Mouse (Mus musculus): ENCODE results near the gene Git2. TPM values are rescaled to one million over a fixed set of nuclear protein-coding genes. Genes with fewer than 3 reads are reported as not detected.

Git2 gene
- total RNA-seq, 2 experiments from 2014 or later, result 42.4 to 44.8 TPM

DNA sequence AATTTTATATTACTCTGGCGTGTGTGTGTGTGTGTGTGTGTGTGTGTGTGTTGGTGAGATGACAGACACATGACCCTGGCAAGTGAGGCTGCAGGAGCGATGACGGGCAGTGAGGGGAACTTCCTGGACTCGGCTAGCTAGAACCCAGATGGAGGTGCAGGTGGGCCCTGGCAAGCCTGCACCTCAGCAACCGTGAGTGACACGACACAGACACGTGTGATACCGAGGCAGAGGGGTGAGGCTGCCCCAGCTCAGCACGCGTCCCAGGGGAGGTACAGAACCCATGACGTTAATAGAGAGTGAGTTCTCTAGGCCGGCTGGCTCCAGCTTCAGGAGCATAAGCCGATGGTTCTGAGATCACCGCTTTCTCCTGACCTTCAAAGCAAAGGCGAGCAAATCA, 43.3 kb downstream of the Git2 start:
- DNase-seq, result no peak
- intact Hi-C loops (cut with DNase I), result no loop called here

DNA sequence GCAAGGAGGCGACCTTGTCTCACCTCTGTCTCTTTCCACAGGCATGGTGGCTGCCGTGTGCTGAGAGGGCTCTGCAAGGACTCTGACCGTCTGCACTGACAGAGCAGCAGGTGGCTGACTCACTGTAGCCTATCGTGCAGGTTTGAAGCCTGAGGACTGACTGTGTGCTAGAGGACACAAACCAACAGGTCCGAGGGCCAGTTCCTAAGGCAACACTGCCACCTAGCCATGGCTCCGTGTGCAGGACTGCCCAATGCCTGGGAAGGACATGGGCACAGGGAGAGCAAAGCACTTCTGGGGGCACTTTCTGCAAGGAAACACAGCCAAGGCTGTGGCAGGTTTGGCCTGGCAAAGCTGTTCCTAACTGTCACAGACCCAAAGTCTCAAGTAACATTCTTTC, 43.8 kb downstream of the Git2 start:
- DNase-seq, result no peak
- intact Hi-C loops (cut with DNase I), result no loop called here

DNA sequence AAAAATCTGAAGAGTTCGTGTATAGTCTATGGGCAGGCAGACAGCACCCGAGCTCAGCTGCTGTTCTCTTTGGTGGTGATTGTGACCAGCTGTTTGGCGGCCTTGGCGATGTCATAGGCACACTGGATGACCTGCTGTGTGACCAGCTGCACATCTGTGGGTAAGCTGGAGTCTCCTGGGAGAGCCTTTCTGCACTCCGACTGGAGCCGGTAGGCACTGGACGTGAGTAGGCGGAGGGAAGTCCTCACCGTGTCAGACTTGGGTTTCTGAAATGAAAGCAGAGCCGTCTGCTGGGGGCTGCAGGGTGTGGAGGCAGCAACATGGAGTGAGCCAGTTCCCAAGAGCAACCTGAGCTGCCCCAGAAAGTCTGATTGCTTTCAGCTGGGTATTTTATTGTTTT, 45.2 kb downstream of the Git2 start:
- intact Hi-C loops (cut with DNase I), result no loop called here
- DNase-seq, result peak in 1 of 2 experiments; percentile 45

DNA sequence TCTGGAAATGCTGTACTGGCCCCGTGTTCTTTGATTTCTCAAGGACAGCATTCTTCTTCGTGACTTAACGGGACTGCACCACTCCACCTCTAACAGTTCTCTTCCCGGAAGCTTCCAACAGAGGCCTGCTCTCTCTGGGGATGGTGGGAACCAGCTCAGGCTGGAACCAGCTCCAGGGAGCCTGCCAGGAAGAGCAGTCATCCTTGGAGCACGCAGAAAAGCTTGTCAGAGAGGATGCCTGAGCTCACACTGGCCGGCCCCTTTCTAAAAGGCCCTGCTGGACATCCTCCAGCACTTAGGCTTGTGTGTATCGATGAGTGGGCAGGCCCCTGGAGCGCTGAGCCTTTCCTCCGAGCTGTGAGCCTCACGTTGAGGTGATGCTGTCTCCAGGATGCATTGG, 47.2 kb downstream of the Git2 start:
- DNase-seq, result peak; percentile 37 to 64

DNA sequence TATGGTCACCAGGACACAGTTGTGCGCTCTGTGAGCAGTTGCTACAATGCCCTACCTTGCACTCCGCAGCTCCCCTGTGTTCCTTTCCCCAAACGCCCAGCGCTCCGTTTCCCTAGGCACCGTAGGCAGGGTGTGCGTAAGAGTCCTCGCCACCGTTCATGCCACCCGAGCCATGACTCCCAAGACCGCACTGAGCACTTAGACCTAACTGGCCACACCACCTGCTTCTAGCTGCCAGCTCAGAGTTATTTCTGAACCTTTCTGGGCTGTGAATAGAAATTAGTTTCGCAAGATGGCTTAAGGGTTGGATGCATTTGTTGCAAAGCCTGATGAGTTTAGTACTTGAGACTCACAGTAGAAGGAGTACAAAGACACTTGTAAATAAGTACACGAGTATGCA, 52.5 kb downstream of the Git2 start:
- DNase-seq, result no peak
- intact Hi-C loops (cut with DNase I), result no loop called here

More for the DNA sequence above, 47.2 kb downstream of the Git2 start:
- intact Hi-C loops (cut with DNase I), result no loop called here

DNA sequence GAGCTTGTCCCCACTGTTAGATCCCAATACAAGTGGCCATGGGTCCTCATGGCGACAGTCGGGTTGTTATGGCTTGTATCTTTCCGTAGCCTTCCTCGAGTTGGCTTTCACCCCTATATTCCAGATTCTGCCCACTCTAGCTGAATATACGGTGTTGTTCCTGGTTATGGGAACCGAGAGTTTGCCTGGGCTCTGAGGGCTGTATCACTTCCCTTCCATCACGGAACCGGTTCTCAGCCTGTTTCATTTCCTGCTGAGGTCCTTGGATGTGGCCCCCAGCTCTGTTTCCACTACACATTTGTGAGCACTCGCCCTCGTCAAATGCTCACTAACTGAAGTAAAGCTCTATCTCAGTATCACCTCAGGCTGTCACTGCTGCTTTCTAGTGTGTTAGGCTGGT, 53.3 kb downstream of the Git2 start:
- intact Hi-C loops (cut with DNase I), result no loop called here

DNA sequence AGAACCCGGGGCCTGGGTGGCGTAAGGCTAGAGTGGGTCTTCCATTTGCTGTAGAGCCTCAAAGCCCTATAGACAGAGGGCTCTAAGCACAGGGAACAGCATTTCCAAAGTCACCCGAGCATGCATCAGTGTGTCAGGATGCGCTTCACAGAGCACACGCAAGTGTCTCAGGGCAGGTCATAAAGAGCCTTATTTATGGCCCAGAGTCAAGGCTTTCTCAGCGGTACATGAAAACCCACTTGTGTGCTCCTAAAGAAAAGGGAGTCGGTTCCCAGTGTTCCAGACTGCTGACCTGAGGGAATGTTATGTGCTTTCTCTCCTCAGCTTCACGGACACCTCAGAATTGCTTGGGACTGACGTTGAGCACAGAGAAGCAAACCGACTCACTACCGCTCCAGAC, 54.5 kb downstream of the Git2 start:
- DNase-seq, result no peak
- intact Hi-C loops (cut with DNase I), result no loop called here

More for the DNA sequence above, 53.3 kb downstream of the Git2 start:
- no peak for DNase-seq

DNA sequence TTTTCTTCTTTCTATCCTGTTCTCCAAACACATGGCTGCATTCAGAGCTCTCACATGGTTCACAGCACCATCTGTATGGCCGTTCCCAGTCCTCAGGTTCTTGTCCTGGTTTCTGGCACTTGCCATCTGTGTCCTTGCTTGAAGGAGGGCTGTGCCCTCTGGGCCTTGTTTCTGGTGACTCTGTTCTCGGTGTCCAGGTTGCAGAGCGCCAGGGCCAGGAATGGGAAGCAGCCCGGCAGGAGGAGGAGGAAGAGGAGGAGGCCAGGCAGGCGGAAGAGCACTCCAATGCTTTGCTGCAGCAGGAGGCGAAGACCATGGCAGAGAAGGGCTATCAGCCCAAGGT, 55.4 kb downstream of the Git2 start:
- DNase-seq, result no peak
- intact Hi-C loops (cut with DNase I), result no loop called here

DNA sequence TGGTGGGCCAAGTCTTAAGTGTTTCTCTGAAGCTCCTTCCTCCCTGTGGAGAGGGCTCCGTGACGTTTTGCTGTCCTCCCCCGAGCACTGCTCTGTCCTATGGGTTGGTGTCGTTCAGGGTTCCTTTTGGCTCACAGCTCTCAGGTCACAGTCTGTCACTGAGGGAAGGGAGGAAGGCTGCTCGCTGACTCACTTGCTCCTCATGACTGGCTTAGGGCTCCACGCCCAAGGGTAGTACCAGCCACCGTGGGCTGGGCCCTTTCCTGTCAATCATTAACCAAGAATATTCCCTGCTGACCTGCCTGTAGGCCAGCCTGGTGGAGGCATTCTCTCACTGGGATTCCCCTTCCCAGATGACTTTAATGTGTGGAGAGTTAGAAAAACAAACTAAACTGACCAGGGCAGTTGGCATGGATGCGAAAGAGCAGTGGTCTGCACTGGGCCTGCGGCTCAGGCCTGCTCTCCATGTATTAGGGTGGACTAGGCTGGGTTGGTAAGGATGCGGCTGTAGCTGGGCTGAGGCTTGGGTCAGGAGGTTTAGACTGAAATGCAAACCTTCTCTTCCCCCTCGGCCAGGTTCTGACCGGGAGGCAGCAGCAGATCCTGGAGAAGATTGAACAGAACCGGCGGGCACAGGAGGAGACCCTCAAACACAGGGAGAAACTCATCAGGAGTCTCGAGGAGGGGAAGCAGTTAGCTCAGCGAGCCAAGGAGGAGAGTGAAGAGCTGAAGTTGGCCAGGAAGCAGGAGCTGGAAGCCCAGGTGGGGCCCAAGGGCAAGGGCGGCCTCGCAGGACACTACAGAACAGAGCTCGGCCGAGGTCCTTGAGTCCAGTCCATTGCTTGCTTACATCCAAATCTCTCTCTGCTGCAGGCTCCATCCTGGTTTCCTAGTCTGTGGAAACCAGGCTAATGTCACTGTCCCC, 56.1 kb downstream of the Git2 start:
- intact Hi-C loops (cut with DNase I), result no loop called here
- no peak for DNase-seq

DNA sequence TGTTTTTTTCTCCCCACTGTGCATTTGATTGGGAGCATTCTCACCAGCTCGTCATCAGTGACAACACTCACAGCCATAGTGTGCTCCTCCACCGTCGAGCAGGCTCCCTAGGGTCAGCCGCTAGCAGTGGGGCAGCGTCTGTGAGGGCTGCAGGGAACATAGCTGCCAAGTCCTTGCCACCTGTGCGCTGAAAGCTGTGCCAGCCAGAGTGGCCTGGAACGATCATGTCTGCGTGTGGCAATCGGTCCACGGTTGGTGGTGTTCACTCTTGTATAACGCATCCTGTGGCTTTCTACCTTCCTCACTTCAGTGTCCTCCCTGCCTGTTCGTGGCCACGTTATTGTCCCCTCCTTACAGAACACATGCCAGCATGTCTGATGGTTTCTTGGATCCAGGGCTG, 56.8 kb downstream of the Git2 start:
- DNase-seq, result no peak
- intact Hi-C loops (cut with DNase I), result no loop called here

DNA sequence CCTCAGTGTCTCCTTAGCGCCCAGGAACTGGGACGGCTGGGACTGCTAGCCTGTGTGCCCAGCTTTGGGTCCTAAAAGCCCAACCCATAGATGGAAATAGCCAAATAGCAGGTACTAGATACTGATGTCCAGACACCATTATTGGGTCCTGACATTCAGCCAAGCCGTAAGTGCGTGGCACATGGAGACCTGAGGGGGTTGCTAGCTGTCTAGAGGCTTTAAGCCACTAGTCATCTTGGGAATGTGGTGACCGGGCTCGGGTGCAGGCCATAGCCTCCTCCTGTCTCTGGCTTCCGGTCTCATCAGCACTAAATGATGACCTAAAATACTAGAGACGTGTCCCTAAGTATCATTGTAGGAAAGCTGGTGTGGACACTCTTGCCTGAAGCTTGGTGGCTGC, 57.4 kb downstream of the Git2 start:
- intact Hi-C loops (cut with DNase I), result no loop called here
- no peak for DNase-seq

DNA sequence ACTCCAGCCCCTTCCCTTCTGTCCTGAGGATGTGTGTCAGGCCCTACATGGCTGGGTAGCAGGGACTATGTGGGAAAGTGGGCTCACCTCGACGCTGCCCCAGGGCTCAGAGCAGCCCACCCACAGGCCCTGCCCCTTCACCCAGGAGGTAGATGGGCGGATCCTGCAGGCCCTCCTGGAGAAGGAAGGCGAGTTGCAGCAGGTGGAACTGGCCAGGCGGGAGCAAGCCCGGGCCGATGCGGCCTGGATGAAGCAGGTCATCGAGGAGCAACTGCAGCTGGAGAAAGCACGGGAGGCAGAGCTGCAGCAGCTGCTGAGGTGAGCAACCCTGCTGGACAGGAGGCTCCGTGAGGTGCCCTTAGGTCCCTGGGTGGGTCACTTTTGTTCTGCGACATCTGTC, 58.0 kb downstream of the Git2 start:
- no peak for DNase-seq
- intact Hi-C loops (cut with DNase I), result no loop called here

DNA sequence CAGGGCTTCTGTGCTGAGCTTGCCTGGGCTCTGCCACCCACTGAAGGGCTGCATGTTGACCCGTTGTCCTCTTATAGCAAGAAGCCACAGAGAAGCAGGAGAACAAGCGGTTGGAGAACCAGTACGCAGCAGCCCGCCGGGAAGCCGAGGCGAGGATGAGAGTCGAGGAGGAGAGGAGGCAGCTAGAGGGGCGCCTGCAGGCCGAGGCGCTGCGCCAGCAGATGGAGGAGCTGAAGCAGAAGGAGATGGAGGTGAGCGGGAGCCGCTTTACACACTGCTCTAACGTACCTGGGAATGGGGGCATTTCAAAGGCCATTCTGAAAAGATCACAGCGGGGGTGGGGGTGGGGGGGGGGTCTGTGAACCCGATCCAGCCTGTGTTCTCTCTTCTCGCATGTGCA, 60.8 kb downstream of the Git2 start:
- intact Hi-C loops (cut with DNase I), result no loop called here
- DNase-seq, result no peak

DNA sequence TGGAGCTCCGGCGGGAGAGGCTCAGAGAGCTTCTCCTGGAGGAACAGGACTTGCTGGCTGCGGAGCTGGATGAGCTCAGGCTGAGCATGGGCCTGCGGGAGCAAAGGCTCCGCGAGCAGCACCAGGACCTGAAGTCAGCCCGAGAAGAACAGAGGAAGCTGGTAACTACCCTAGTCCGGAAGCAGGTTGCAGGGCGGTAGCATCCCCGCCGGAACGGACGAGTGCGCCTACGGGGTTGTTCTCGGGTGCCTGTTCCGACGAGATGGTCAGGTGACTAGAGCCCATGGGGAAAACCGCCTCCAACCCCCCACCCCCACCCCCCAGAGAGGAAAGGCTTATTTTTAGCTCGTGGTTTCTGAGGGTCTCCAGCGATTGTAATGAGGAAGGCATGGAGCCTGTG, 66.0 kb downstream of the Git2 start:
- no peak for DNase-seq
- intact Hi-C loops (cut with DNase I), result loop anchor here (5.0 kb wide), 2 partner anchors 93 to 193 kb away; no protein-coding TSS in a partner anchor

DNA sequence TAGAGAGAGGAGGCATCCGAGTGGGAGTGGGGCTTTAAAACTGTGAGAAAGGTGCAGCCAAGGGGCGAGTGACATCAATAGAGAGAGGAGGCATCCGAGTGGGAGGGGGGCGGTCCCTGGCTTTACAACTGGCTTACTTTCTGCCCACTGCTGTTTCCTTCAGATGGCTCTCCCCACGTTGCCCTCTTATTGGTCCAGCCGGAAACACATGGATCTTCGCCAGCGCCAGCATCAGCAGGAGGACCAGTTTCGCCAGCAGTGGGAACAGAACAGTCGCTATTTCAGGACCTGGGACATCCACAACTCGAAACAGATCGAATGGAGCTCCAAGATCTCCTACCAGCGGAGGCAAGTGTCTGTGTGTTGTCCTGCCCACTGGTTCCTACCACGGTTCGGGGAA, 66.8 kb downstream of the Git2 start:
- intact Hi-C loops (cut with DNase I), result loop anchor here (5.0 kb wide), 2 partner anchors 94 to 194 kb away; no protein-coding TSS in a partner anchor
- DNase-seq, result no peak

DNA sequence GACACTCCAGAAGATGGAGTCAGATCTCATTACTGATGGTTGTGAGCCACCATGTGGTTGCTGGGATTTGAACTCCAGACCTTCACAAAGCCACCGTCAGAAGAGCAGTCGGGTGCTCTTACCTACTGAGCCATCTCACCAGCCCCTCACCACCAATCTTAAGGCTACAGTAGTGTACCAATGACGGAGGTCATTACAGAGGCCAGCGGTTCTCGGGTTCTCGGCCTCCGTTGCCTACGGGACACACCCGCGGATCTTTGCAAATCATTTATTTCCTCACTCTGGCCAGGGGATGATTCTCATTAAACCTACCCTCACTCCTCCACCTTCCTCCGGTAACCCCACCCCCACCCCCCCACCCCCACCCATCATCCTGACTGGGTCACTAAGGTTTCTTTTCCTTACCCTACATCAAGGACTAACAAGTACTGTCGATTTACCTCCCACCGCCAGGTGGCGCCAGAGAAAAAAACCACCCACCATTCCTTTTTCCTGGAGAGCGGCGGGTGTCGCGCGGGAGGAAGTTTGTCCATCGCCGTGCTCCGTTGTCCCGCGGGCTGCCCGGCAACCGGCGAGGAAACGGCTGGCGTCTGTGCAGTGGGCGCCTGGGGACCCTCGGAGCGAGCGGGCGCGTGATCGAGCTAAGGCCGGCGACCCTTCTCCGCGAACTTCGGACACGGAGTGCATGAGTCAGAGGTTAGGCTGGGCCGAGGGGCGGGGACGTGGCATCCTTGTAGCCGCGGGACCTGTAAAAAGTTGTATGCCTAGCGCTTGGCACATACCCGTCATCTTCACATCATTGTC, 67.8 kb downstream of the Git2 start, which contains the start of gene Tchp:
Tchp (plus strand) TSS at position 496 of the 804 bp plus-strand sequence.
- DNase-seq, result peak; percentile 97
- intact Hi-C loops (cut with DNase I), result loop anchor here (2.0 to 5.0 kb wide), 3 partner anchors 65 to 195 kb away; no protein-coding TSS in a partner anchor

DNA sequence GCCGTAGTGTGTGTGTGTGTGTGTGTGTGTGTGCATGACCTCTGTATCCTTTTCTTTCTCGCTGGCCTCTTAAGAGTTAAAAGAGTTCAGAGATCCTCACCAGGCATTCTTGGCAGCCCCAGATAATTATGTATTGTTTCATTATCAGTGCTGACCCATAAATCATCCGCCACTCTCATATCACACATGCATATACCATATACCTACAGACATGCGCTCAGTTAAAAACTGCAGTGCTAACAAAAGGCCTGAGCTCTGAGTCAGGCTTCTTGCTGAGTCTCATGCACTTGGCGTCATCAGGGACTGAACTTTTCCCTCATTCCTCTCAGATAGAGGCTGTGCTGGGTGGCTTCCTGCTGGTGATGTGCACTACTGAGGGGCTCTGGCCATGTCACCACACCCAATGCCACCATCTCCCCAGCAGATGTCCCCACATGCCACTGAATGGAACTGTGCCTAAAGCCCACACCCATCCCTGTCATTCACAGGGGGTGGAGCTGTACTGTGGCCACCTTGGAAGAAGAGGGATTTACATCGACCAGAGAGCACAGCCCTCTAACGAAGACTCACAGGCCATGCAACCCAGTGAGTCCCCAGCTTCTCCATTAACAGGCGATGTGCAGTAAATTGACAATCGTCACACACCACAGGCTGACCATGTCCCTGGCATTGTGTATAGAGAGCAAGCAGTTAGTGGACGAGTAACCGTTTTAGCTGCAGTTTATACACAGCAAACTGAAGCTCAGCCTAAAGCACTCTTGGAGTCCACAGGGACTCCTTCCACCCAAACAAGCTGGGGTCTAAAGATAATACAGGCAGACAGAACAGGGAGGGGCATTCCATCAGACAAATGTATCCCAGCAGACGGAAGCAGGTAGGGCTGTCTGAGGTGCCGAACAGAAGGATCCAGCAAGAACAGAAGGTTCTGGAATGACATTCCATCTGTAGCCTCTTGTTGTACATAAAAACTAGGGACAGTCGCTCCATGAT, 72.6 kb downstream of the Git2 start:
- DNase-seq, result peak in 1 of 2 experiments; percentile 38
- intact Hi-C loops (cut with DNase I), result no loop called here

DNA sequence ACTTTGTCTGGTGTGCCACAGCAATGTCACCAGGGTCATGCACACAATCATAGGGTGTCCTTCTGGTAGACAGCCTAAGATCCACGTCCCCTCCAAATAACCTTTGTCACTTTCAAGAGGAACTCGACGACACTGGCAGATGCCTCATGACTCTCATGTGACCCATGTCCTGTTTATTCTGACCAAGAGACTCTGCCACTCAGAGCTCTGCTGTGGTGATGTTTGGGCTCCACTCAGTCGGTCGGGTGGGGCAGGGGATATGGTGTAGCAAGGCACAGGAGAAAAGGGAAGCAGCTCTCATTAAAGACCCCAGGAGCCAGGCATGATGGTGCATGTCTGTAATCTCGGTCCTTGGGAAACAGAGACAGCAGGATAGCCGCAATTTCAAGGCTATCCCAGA, 76.3 kb downstream of the Git2 start:
- no peak for DNase-seq

DNA sequence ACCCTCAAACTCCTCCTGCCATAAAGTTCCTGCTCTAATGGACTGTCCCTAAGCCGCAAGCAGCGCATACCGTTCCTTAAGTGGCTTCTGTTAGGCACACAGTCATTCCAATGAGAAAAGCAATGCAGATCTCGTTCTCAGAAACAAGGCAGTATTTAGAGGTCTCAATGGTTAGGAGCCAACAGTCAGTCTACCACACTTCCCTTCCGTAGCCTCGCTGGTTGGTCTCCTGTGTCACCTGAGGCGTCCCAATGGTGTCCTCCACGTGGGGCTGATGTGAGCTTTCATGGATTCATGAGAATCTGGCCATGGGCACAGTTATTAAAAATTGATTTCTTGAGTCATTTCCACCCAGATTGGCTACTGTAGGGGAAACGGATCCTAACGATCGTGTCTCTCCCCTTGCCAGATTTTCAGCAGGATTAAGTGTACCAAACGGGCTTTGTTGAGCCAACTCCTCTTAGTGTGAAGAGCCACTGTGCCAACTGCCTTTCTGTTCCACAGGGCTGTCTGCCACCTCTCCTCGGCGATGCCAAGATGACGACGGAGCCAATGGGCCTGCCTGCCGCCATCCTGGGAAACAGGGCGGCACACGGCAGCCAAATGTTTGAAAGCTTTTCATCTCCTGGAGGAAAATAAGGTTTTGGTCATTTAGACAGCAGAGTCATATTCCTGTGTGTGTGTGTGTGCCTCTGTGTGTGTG, 77.1 kb downstream of the Git2 start:
- intact Hi-C loops (cut with DNase I), result no loop called here
- DNase-seq, result peak; percentile 49 to 64

More for the DNA sequence above, 76.3 kb downstream of the Git2 start:
- intact Hi-C loops (cut with DNase I), result no loop called here

DNA sequence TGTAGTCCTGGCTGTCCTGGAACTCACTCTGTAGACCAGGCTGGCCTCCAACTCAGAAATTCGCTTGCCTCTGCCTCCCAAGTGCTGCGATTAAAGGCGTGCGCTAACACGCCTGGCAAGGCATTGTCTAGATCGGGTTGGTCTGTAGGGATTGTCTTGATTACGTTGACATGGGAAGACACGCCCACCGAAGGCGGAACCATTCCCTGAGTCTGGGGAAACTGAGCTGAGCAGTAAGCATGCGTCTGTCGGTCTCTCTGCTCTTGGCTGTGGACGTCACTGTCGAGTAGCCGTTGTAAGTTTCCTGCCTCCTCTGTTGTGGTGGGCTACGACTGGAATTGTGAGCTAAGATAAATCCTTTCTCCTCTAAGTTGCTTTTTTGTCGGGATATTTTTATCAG, 78.4 kb downstream of the Git2 start:
- intact Hi-C loops (cut with DNase I), result no loop called here
- DNase-seq, result no peak

Data from heart, postnatal 14 days (tissue).